Mouse (Mus musculus): ENCODE data around the gene Ccser1.

DNA sequence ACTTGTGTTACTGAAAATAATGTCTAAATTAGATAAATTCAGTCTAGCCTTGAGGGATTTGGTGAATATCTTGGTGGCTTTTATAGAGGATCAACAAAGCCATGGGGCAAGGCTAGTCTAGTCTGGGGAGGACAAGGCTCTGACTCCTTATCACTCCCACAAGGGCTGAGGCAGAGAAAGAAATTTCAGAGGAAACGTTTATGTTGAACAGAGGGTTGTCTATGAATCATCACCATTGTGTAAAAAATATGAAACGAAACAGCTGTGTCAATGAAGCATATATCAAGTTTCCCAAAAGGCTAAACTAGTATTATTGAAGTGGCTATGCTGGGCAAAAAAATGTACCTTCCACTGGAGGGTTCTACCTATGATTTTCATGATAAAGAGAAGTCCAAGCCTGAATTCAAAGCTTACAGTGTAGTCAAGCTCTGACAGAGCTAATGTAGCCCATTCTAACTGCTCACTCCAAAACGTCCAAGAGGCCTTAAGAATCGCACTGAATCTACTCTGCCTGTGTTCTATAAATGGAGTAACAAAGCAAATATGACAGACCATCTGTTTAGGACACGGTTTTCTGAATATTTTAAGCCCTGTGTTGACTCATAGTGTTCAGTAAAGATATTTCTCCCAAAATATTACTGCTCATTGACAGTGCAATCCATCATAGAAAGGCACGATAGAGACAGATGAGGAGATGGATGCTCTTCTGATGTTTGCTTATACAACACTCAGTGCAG lies 1121.6 kb downstream of the Ccser1 start:
- no peak for TF ChIP-seq GATA1 (IDR thresholded peaks at IDR 0.05; ENCODE audit: low read length)
- no peak for TF ChIP-seq TAL1 (IDR thresholded peaks at IDR 0.05; ENCODE audit: low read length)
